Mouse (Mus musculus): ENCODE measurements around the gene Dnmbp.
"Not testable (repeated sequence)": the region's sequence is repeated elsewhere in the genome, so short reads cannot be mapped to it uniquely, and the experiment has no call there.

Gene Dnmbp

GRCm38 (mm10) chr19:43939769-43940689 is at the start of gene Dnmbp:
Dnmbp (minus strand) TSS chr19:43940191.
- CTCF ChIA-PET = interaction anchor here (0.6 to 0.7 kb wide), 3 partner anchors 8 to 88 kb away, joined by 3 to 4 read pairs (median 3); no protein-coding TSS in a partner anchor

- CTCF ChIA-PET = no interaction called here
These were observed 46.2 kb upstream of the Dnmbp start, which contains the start of gene Cpn1 for GRCm38 (mm10) chr19:43986069-43986794. Cpn1 (minus strand) TSS chr19:43986556.

GRCm38 (mm10) chr19:43981992-43982391 is 42.0 kb upstream of the Dnmbp start:
- CTCF ChIA-PET = interaction anchor here (0.7 kb wide), 1 partner anchor 74 kb away, joined by 3 read pairs; no protein-coding TSS in a partner anchor

DNA sequence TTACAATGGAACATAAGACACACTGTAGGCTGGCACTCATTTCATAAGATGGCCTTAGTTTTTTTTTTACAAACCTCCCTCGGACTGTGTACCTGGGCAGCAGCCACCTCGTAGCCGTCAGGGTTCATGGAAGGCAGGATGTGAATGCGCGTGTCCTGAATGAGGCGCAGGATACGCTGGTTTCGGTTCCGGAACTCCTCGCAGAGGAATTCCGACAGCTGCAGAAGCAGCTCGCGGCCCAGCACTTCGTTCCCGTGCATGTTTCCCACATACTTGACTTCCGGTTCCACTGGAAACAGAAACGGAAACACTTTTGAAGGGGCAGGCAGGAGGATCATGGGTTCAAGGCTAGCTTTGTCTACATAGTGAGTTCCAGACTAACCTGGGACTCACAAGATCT is 40.7 kb upstream of the Dnmbp start:
- CTCF ChIA-PET = no interaction called here

DNA sequence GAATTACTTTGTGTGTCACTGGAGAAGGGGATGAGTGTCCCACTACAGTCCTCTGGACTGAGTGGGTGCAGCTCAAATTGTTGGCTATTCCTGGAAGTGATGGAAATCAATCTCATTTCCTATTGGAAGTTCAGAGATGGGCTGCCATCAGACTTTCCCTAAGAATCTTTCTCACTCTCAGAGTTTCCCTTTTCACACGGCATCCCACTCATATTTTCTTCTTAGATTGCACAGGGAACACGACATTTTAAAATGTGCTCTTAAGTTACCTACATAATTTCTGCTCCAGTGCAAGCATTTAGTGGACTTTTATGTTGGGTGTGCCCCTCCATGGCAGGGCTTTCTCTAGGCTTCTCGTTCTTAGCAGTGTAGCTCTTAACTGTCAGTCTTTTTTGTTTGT is 37.8 kb upstream of the Dnmbp start:
- CTCF ChIA-PET = no interaction called here

DNA sequence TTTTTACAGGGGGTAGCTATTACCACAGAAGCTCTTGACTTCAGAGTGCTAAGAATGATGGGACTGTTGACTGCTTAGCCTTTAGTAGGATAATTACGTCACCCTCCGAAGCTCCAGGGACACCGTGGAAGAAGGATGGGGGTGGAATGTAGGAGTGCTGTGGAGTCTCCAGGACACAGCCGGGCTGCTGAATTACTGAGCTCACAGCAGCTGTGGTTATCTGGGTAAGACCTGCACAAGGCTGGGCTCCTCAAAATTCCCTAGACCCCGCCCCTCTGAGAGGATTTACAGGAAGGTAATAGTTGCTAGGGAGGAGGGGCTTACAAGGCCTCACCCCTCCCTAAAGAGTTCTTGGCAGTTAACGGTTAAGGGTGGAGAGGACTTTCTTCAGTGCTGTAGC is 36.7 kb upstream of the Dnmbp start:
- CTCF ChIA-PET = no interaction called here

DNA sequence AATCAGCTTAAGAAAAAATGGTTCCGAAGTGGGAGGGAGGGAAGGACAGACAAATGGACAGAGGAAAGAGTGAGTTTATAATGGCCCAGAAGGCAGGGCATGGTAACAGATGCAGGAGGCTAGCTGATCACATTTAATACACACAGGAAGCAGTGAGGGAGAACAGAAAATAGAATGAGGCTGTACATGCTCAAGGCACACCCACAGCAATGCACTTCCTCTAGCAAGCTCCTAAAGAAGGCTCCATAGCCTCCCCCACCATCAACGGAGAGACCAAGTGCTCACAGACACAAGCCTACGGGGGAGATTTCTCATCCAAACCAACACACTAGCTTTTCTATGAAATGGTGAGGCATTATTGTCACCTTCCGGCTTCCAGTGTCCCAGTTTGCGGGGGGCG is 34.2 kb upstream of the Dnmbp start:
- CTCF ChIA-PET = no interaction called here

DNA sequence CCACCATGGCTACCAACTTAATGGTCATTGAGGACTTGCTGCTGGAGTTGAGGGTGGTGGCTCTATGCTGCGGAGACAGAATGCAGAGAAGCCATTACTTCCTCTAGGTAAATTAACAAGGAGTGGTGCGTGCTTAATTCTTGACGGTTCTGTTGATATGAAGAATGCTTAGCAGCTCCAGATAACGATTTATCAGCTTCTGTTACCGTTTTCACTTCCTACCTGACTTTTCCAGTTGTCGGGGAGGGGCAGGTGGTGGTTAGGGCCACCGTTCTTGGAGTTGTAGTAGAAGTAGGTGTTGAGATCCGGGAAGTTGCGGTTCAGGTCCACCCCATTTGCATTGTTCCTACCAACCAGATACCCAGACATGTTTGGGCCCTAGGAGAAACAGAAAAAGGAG is 33.7 kb upstream of the Dnmbp start:
- CTCF ChIA-PET = no interaction called here

GRCm38 (mm10) chr19:43972129-43972528 is 32.1 kb upstream of the Dnmbp start:
- CTCF ChIA-PET = no interaction called here

DNA sequence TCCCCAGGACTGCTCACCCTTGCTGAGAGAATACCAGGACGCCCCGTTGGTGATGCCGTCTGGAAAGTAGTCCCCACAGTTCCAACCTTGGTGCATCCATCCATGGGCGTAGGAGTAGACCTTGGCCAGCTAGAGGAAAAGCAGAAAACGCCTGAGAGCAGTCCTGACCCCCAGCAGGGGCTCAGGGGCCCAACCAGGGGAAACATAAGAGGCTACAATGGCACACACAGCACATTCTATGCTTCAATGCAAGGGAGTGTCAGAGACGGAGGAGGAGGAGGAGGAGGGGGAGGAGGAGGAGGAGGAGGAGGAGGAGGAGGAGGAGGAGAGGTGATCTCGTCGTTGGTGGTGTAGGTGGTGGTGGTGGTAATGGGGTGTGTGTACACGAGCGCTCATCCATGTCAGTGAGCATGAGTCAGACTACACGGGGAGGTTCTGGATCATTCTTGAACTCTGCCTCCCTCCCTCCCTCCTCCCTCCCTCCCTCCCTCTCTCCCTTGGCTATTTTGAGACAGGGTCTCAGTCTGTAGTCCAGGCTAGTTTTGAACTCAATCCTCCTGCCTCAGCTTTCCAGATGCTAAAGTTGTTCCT is 28.5 kb upstream of the Dnmbp start:
- CTCF ChIA-PET = no interaction called here

- CTCF ChIA-PET = interaction anchor here (0.6 kb wide), 1 partner anchor 65 kb away, joined by 4 read pairs; no protein-coding TSS in a partner anchor
These were observed 26.5 kb upstream of the Dnmbp start for GRCm38 (mm10) chr19:43966481-43966880.

GRCm38 (mm10) chr19:43965496-43966085 is 25.6 kb upstream of the Dnmbp start:
- CTCF ChIA-PET = no interaction called here

GRCm38 (mm10) chr19:43962795-43963194 is 22.8 kb upstream of the Dnmbp start:
- CTCF ChIA-PET = no interaction called here

DNA sequence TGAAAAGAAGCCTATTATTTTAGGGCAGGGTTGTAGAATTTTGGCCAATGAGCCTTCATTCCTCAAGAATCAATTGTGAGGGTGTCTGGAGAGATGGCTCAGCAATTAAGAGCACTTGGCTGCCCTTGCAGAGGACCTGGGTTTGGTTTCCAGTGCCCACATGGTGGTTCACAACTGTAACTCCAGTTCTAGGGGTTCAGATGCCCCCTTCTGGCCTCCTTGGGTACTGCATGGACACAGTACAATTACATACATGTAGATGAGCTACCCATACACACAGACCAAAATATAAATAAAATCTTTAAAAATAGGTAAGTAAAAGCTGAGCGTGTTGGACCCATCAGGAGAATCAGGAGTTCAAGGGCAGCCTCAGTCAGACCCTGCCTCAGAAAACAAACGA is 21.2 kb upstream of the Dnmbp start:
- CTCF ChIA-PET = no interaction called here

DNA sequence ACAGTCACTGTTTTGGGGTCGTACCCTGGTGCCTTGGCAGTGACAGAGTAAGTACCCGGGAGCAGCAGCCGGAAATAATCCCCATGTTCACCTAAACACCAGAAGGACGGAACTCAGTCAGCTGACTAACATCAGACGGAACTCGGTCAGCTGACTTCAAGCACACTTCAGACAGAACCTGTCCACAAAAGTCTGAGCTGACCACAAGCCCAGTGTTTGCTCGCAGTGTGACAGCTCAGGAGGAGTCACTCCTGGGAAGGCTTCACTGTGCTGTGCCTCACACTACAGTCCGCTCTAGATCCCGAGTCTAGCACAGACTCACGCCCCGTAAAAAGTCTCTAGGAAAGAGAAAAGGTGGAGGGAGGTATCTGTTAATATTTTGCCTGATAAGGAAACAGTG is 20.0 kb upstream of the Dnmbp start:
- CTCF ChIA-PET = interaction anchor here (0.6 kb wide), 1 partner anchor 1131 kb away, joined by 12 read pairs; no protein-coding TSS in a partner anchor

- CTCF ChIA-PET = no interaction called here
These were observed 19.2 kb upstream of the Dnmbp start for GRCm38 (mm10) chr19:43959162-43959561.

GRCm38 (mm10) chr19:43957881-43958280 is 17.9 kb upstream of the Dnmbp start:
- CTCF ChIA-PET = interaction anchor here (0.6 kb wide), 2 partner anchors 165 to 757 kb away, joined by 3 read pairs; no protein-coding TSS in a partner anchor

DNA sequence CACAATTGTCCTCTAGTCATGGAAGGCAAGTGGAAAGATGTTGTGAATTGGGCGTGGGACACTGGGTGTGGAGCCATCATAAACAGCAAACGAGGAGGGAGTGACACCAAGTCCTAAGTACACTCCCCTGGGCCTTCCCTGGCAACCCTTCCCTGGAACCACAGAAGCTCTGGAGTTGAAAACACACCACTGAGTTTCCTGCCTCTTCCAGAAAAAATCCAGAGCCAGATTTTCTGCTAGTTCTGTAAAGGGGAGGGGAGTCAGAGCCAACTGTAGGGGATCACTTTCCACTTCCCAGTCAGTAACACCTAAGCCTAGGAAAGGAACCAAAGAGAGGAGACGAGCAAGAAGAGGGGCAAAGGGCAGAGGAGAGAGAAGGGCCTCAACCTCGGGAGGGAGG is 17.4 kb upstream of the Dnmbp start:
- CTCF ChIA-PET = interaction anchor here (0.6 kb wide), 2 partner anchors 165 to 758 kb away, joined by 3 read pairs; no protein-coding TSS in a partner anchor

DNA sequence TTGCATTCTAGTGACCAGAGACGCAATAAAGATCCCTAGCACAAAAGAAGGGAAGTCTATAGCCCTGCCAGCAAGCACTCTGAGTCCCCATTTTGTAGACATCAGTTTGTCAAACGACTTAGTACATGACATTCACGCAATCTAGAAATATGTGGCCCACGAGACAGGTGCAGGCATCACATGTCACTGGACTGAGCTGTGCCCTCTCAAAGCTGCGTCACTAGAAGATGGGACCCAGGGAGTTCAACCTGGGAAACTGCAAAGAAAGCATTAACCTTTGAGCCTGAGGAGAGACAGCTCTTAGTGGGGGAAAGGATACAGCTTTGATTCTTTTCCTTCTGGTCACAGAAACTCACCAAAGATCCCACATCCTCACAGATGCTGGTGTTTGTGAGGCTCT is 15.3 kb upstream of the Dnmbp start:
- CTCF ChIA-PET = no interaction called here

GRCm38 (mm10) chr19:43954864-43955263 is 14.9 kb upstream of the Dnmbp start:
- CTCF ChIA-PET = no interaction called here

- CTCF ChIA-PET = not testable (repeated sequence)
These were observed 12.9 kb upstream of the Dnmbp start for GRCm38 (mm10) chr19:43952936-43953335.

Data from spleen, embryonic (tissue).